Mouse (Mus musculus): ENCODE data around the gene Xpo6.

Xpo6 gene

GRCm38 (mm10) chr7:126075058-126075457 lies 125.2 kb downstream of the Xpo6 start:
- peak; percentile 39 to 59 for DNase-seq

GRCm38 (mm10) chr7:126070321-126070720 lies 130.0 kb downstream of the Xpo6 start:
- no peak for DNase-seq

GRCm38 (mm10) chr7:126066777-126067176 lies 133.5 kb downstream of the Xpo6 start:
- DNase-seq, result peak; percentile 76 to 82

DNA sequence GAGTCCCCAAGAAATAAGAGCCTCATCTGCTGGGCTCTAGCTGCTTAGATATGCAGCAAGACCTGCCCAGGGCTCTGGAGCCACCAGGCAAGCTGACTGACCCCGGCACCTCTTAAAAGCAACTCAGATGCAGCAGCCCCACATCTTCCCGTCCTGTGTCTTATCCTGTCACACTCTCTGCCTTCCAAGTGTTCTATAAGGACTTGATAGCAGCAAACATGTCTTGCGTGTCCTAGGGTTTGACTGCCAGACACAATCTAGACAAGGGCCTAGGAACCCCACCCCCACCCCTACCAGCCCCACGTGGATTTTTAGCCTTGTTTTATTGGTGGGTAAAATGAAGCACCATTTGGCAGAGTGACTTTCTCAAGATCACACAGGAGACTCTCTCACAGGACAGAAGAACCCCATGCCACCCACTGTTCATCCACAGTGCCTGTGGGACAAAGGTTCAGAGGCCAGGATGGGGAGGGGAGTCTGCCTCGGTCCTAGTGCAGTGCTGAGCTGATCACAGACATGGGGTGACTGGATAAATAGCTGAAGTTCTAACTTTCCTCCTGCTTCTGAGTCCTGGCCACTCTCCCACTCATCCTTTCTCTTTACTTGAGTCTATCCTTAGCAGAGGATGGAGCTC lies 134.9 kb downstream of the Xpo6 start:
- no peak for DNase-seq

DNA sequence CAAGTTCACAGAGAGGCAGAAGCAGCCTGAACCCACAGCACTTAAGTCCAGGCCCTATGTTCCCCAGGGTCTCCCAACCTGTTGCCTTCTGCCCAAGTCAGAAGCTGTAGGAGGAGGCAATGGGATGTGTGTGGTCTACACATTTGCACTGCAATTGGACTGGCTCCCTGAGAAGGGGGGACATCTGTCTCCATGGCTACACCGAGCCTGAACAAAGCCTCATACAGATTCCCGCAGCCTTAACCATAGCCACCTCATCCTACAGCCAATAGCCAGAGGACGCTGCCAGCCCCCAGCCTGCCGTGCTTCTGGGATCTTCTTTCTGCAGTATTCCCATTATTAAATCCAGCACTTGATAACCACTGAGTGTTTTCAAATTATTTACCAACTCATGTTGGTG lies 138.1 kb downstream of the Xpo6 start:
- DNase-seq, result peak in 1 of 2 experiments; percentile 45

- peak in 1 of 2 experiments; percentile 37 for DNase-seq
These were observed 141.4 kb downstream of the Xpo6 start for GRCm38 (mm10) chr7:126058918-126059317.

DNA sequence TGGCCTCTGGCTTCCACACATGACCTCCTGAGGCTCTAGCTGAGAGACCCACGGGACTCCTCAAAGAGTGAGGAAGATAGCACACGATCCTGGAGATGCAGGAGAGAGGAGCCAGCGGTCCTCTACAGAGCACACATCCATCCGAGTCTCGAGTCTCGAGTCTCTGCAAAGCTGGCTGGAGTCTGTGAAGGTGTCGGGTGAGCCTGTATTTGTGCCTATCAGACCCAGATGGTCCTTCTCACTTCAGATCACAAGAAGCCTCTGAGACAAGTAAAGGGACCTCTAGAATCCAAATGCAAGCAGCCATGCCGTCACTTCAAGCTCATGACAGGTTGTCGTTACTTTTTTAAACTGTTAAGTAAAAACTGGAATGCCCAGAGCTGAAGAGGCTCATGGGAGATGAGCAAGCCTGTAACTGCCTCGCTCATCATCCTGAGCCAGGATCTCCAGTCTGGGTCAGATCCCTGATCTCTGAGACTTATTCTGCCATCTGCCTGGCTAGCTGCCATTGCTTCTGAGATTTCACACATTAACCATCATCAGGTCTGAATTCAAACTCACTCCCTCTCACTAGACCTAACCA lies 142.9 kb downstream of the Xpo6 start:
- no peak for DNase-seq

DNA sequence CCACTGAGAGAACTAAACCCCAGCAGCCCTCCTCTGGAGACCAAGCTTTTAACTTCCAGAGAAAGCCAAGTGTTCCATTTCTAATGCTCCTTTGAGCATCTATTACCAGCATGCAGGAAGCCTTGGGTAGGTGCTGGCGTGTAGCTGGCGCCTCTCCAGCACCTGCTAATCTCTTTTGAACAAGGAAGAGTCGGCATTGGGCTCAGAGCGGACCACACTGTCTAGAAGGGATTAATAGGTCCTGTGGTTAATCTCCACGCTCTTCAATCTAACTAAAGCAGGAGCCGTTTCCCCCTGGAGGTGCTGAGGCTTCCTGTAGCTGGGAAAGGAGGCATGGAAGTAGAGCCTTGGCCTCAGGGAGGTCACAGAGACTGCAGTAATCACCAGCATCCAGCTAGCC lies 145.7 kb downstream of the Xpo6 start:
- peak; percentile 61 to 71 for DNase-seq

DNA sequence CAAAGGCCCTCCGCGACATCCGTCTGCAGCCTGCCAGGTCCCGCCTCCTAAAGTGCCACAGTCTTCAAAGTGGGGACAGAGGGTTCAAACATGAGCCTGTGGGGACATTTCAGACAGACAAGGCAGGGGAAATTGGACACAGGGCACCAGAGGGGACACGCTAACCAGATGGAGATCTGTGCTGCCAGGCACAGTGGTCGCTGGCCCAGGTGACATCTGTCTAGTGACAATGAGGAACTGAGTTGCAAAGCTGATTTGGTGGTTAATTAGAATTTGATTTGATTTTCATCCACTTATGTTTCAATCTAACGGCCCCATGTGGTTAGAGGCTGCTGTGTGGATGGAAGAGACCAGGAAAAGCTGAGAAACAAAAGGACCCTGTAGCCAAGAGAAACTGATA lies 146.7 kb downstream of the Xpo6 start:
- DNase-seq, result peak; percentile 70 to 81

DNA sequence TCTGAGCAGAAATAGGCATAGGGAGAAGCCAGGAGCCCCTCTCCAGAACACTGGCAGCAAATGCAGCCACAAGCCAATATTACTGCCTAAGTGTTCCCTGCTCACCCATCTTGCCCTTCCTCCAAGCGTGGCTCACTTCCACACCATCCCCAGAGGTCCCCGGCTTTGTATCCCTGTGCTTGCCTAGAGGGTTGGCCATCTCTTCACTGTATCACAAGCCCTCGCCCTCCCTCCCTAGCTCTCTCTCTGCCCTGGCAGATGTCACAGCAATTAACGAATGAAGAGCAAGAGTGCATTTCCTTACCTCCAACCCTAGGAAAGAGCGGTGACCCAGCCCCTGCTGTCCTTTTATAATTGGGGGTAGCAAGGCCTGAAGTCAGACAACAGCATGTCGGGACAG lies 148.4 kb downstream of the Xpo6 start:
- peak in 1 of 2 experiments; percentile 51 for DNase-seq
